10 mouse cellular contexts compared by ENCODE assay signal in genomic region chr3:78594718-78595236, GRCm38 (mm10).
DNase-seq lines count a peak whose midpoint lies in the region; ATAC-seq and TF ChIP-seq lines count a peak whose summit lies in the region.
"Had no signal": no experiment of that assay in that cellular context is flagged by ENCODE, and none has a peak within 500 bp of the region (broad histone marks: within the 10 kb centered on the region; RNA-seq: fewer than 3 reads in every experiment).

No protein-coding gene starts in this region.

- no peak for DNase-seq in heart, adult 11 months
- peak; percentile 21 for DNase-seq in forebrain, embryonic 10.5 days (ENCODE audit: extremely low spot score, low spot score)
- DNase-seq in midbrain, postnatal 0 days (ENCODE audit: low spot score) = peak; percentile 40
- no peak for DNase-seq in cerebellum, adult 8-10 months
- no peak for DNase-seq in right cerebral cortex, postnatal 36 days (ENCODE audit: low spot score in 2 of 2)
- DNase-seq: layer of hippocampus, postnatal 36 days; lung, postnatal 14 days had no signal

- peak overlapping the region; percentile 8; the same call in 1 of the 2 replicates for H3K4me3 ChIP-seq in heart, embryonic 16.5 days (ENCODE audit: low read length)
- no peak overlapping the region for H3K4me3 ChIP-seq in forebrain, embryonic 10.5 days
- H3K4me3 ChIP-seq in hindbrain, embryonic 16.5 days (ENCODE audit: low read length) = no peak overlapping the region
- no peak overlapping the region for H3K4me3 ChIP-seq in midbrain, postnatal 0 days (ENCODE audit: low read depth, low read length)
- no peak overlapping the region for H3K4me3 ChIP-seq in intestine, embryonic 15.5 days (replicated peaks)

- ATAC-seq in heart, embryonic 16.5 days (replicated peaks; ENCODE audit: extremely low read depth, insufficient read depth, low FRiP score) = peak; percentile 80
- ATAC-seq in hindbrain, embryonic 16.5 days = peak; percentile 82
- ATAC-seq in midbrain, postnatal 0 days (ENCODE audit: low FRiP score) = peak; percentile 49; the same call in 1 of the 2 replicates
- ATAC-seq in intestine, embryonic 15.5 days = no peak

- H3K4me1 ChIP-seq in heart, embryonic 16.5 days (ENCODE audit: control insufficient read depth, insufficient read depth, low read length) = 0 out of 2 replicates have a peak, but pooled peaks cover 3% of the 10 kb centered on the region
- H3K4me1 ChIP-seq in forebrain, embryonic 10.5 days = peaks cover 12% of the 10 kb centered on the region
- peaks cover 5% of the 10 kb centered on the region for H3K4me1 ChIP-seq in hindbrain, embryonic 16.5 days (ENCODE audit: control insufficient read depth, insufficient read depth, low read depth, low read length)
- H3K4me1 ChIP-seq in midbrain, postnatal 0 days (ENCODE audit: insufficient read depth, low read length) = no peaks in the 10 kb centered on the region; the same call in 1 of the 2 replicates
- H3K4me1 ChIP-seq in intestine, embryonic 15.5 days (replicated peaks) = no peaks in the 10 kb centered on the region

- H3K9ac ChIP-seq in heart, embryonic 16.5 days (ENCODE audit: low read length) = no peak overlapping the region
- H3K9ac ChIP-seq in hindbrain, embryonic 16.5 days (ENCODE audit: low read depth, low read length) = no peak overlapping the region
- H3K9ac ChIP-seq in midbrain, postnatal 0 days (replicated peaks; ENCODE audit: low read length, poor library complexity, severe bottlenecking) = no peak overlapping the region
- no peak overlapping the region for H3K9ac ChIP-seq in intestine, embryonic 15.5 days

- WGBS in heart, embryonic 16.5 days = 8% methylated on average over 6 of the region's 6 CpGs
- 28% methylated on average over 6 of the region's 6 CpGs for WGBS in forebrain, embryonic 10.5 days
- WGBS in hindbrain, embryonic 16.5 days = 19% methylated on average over 6 of the region's 6 CpGs
- WGBS in midbrain, postnatal 0 days = 31% methylated on average over 6 of the region's 6 CpGs
- WGBS in intestine, embryonic 15.5 days = 25% methylated on average over 6 of the region's 6 CpGs

- TF ChIP-seq CTCF in midbrain, postnatal 0 days (IDR thresholded peaks at IDR 0.05) = no peak

- no peaks in the 10 kb centered on the region for H3K36me3 ChIP-seq in heart, embryonic 16.5 days (ENCODE audit: control insufficient read depth, insufficient read depth)
- no peaks in the 10 kb centered on the region for H3K36me3 ChIP-seq in forebrain, embryonic 10.5 days (replicated peaks)
- no peaks in the 10 kb centered on the region for H3K36me3 ChIP-seq in hindbrain, embryonic 16.5 days (ENCODE audit: control insufficient read depth, insufficient read depth, low read length)
- no peaks in the 10 kb centered on the region for H3K36me3 ChIP-seq in midbrain, postnatal 0 days (ENCODE audit: insufficient read depth, low read length)
- no peaks in the 10 kb centered on the region for H3K36me3 ChIP-seq in intestine, embryonic 15.5 days

- no peaks in the 10 kb centered on the region for H3K27me3 ChIP-seq in heart, embryonic 16.5 days (ENCODE audit: control insufficient read depth, insufficient read depth, low read length)
- H3K27me3 ChIP-seq in forebrain, embryonic 10.5 days (ENCODE audit: poor library complexity, severe bottlenecking) = no peaks in the 10 kb centered on the region
- no peaks in the 10 kb centered on the region for H3K27me3 ChIP-seq in hindbrain, embryonic 16.5 days (replicated peaks; ENCODE audit: control insufficient read depth, insufficient read depth, low read length)
- no peaks in the 10 kb centered on the region for H3K27me3 ChIP-seq in midbrain, postnatal 0 days (ENCODE audit: insufficient read depth, low read length)
- H3K27me3 ChIP-seq in intestine, embryonic 15.5 days (replicated peaks) = no peaks in the 10 kb centered on the region

- no peaks in the 10 kb centered on the region for H3K9me3 ChIP-seq in heart, embryonic 16.5 days (replicated peaks; ENCODE audit: control insufficient read depth, low read length)
- H3K9me3 ChIP-seq in forebrain, embryonic 10.5 days = no peaks in the 10 kb centered on the region
- H3K9me3 ChIP-seq in hindbrain, embryonic 16.5 days (ENCODE audit: control insufficient read depth, low read length) = no peaks in the 10 kb centered on the region
- H3K9me3 ChIP-seq in midbrain, postnatal 0 days (ENCODE audit: low read length) = no peaks in the 10 kb centered on the region
- H3K9me3 ChIP-seq in intestine, embryonic 15.5 days = no peaks in the 10 kb centered on the region

- H3K27ac ChIP-seq in heart, embryonic 16.5 days (ENCODE audit: low read length) = no peak overlapping the region
- H3K27ac ChIP-seq in forebrain, embryonic 10.5 days = no peak overlapping the region
- no peak overlapping the region for H3K27ac ChIP-seq in hindbrain, embryonic 16.5 days (ENCODE audit: low read depth, low read length)
- no peak overlapping the region for H3K27ac ChIP-seq in midbrain, postnatal 0 days (ENCODE audit: low read depth, low read length)
- H3K27ac ChIP-seq in intestine, embryonic 15.5 days = no peak overlapping the region

- peak overlapping the region; percentile 50 for H3K4me2 ChIP-seq in heart, embryonic 16.5 days (ENCODE audit: low read depth, low read length)
- no peak overlapping the region for H3K4me2 ChIP-seq in hindbrain, embryonic 16.5 days (ENCODE audit: low read length)
- H3K4me2 ChIP-seq in midbrain, postnatal 0 days (ENCODE audit: low read depth, low read length, poor library complexity, severe bottlenecking) = no peak overlapping the region
- no peak overlapping the region for H3K4me2 ChIP-seq in intestine, embryonic 15.5 days (replicated peaks)

Comparison
In these comparisons a context has a peak if more than half of its experiments do, and no peak if none do; other contexts are left out.
1. DNase-seq: peak in forebrain, embryonic 10.5 days (single experiment) and midbrain, postnatal 0 days (single experiment); none in heart, adult 11 months (single experiment), cerebellum, adult 8-10 months (single experiment) and right cerebral cortex, postnatal 36 days (0 of 2).